Mouse (Mus musculus): ENCODE measurements around the gene Gm11146. TPM values are rescaled to one million over a fixed set of nuclear protein-coding genes. Genes with fewer than 3 reads are reported as not detected.

The Gm11146 gene
- polyA plus RNA-seq, 1 experiment = not detected

GRCm38 (mm10) chr16:77632315-77632881, 30.5 kb upstream of the Gm11146 start:
- Histone ChIP-seq H3K4me3 (ENCODE audit: insufficient read depth, low read length) (no peak overlapping the region), H3K27ac (ENCODE audit: insufficient read depth, low read length) (no peak overlapping the region), H3K4me1 (ENCODE audit: control insufficient read depth, insufficient read depth, low read length) (no peaks in the 10 kb centered on the region)
- no peak for TF ChIP-seq POLR2A (IDR thresholded peaks at IDR 0.05; ENCODE audit: extremely low read depth, insufficient read depth, low read length)
- TF ChIP-seq CTCF (IDR thresholded peaks at IDR 0.05; ENCODE audit: extremely low read depth, insufficient read depth, low read length) = no peak

- Histone ChIP-seq H3K4me1 (ENCODE audit: control insufficient read depth, insufficient read depth, low read length) (no peaks in the 10 kb centered on the region), H3K27ac (ENCODE audit: insufficient read depth, low read length) (no peak overlapping the region)
- no peak for TF ChIP-seq POLR2A (IDR thresholded peaks at IDR 0.05; ENCODE audit: extremely low read depth, insufficient read depth, low read length)
- TF ChIP-seq CTCF (IDR thresholded peaks at IDR 0.05; ENCODE audit: extremely low read depth, insufficient read depth, low read length) = no peak
Measured at GRCm38 (mm10) chr16:77622681-77623080, 20.8 kb upstream of the Gm11146 start.

DNA sequence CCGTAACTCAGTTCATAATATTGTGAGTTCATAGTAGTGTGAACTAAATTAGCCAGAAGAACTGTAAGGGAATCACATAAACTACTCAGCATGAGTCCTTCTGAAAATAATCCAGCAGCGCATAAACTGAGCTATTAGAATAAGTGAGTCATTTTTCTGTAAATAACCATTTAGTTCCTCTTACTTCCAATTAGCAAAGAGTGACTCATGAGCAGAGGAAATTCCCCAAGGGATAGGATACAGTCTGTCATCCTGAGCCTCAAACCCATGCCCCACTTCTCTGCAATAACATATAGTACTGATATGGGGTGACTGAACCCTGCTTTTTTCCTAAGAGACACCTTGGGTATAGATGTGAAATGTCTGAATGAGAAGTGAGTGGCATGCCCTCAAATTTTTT, 687 bp upstream of the Gm11146 start:
- Histone ChIP-seq H3K27ac (ENCODE audit: insufficient read depth, low read length) (no peak overlapping the region), H3K4me3 (ENCODE audit: insufficient read depth, low read length) (no peak overlapping the region), H3K4me1 (ENCODE audit: control insufficient read depth, insufficient read depth, low read length) (no peaks in the 10 kb centered on the region)
- TF ChIP-seq POLR2A (IDR thresholded peaks at IDR 0.05; ENCODE audit: extremely low read depth, insufficient read depth, low read length) (no peak), CTCF (IDR thresholded peaks at IDR 0.05; ENCODE audit: extremely low read depth, insufficient read depth, low read length) (no peak)

More at GRCm38 (mm10) chr16:77622681-77623080, 20.8 kb upstream of the Gm11146 start:
- no peak overlapping the region for H3K4me3 ChIP-seq (ENCODE audit: insufficient read depth, low read length)

DNA sequence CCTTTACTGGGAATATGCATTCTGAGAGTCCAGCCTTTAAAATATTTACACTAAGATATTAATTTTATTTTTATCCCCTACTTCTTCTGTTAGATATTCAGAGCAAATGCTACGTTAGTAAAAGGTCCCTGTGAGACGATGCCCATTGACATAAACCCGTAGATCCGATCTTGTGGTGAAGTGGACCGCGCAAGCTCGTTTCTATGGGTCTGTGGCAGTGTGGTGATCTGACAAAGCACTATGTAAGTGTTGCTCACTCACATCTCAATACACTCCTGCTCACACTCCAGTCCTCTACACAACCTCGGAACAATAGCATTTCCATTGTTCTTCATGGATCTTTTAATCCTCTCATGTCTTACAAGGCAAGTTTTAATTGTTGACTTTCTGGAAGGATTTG, 3.1 kb downstream of the Gm11146 start:
- Histone ChIP-seq H3K4me1 (ENCODE audit: control insufficient read depth, insufficient read depth, low read length) (no peaks in the 10 kb centered on the region), H3K27ac (ENCODE audit: insufficient read depth, low read length) (no peak overlapping the region), H3K4me3 (ENCODE audit: insufficient read depth, low read length) (no peak overlapping the region)
- TF ChIP-seq CTCF (IDR thresholded peaks at IDR 0.05; ENCODE audit: extremely low read depth, insufficient read depth, low read length) (no peak), POLR2A (IDR thresholded peaks at IDR 0.05; ENCODE audit: extremely low read depth, insufficient read depth, low read length) (no peak)

DNA sequence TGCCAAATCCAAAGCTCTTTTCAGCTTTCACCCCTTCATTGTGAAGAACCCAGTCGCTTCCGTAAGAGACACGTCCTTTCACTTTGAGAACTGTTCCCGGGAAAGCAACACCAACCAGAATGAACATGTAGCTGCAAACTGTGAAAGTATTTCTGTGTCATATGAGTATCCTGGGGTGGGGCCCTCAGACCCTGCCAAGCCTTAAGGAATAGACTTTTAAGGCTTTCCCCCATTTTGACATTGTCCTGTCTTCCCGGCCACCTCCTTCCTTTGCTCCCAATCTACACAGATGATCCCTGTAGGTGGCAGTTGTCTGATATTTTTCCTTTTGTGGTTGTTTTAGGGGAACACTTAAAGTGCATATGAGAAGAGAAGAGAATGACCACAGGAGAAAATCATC, 5.3 kb downstream of the Gm11146 start:
- H3K27ac ChIP-seq (ENCODE audit: insufficient read depth, low read length) = peak overlapping the region; percentile 98
- TF ChIP-seq POLR2A (IDR thresholded peaks at IDR 0.05; ENCODE audit: extremely low read depth, insufficient read depth, low read length) = no peak
- no peak for TF ChIP-seq CTCF (IDR thresholded peaks at IDR 0.05; ENCODE audit: extremely low read depth, insufficient read depth, low read length)
- H3K4me1 ChIP-seq (ENCODE audit: control insufficient read depth, insufficient read depth, low read length) = no peaks in the 10 kb centered on the region; the same call in 1 of the 2 replicates
- peak overlapping the region; percentile 74 for H3K4me3 ChIP-seq (ENCODE audit: insufficient read depth, low read length)

DNA sequence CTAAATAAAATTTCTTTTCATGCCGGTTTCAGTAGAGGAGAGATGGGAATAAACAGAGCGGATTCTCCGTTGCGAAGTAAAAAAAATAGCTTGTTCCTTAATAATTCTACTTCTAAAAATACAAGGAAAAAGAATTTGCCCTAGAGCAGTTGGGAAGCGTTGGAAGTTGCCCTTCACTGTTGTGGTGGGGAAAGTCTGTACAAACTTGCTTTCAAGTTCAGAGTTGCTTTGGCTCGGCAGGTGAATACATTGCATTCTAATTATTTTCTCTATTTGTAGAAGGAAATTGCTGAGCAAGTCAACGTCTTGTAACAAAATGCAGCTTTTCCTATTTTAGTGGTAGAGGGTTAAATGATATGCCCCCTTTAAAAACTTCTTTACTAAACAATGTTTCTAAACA, 6.2 kb downstream of the Gm11146 start:
- no peaks in the 10 kb centered on the region; the same call in 1 of the 2 replicates for H3K4me1 ChIP-seq (ENCODE audit: control insufficient read depth, insufficient read depth, low read length)
- TF ChIP-seq CTCF (IDR thresholded peaks at IDR 0.05; ENCODE audit: extremely low read depth, insufficient read depth, low read length) = no peak
- no peak for TF ChIP-seq POLR2A (IDR thresholded peaks at IDR 0.05; ENCODE audit: extremely low read depth, insufficient read depth, low read length)

DNA sequence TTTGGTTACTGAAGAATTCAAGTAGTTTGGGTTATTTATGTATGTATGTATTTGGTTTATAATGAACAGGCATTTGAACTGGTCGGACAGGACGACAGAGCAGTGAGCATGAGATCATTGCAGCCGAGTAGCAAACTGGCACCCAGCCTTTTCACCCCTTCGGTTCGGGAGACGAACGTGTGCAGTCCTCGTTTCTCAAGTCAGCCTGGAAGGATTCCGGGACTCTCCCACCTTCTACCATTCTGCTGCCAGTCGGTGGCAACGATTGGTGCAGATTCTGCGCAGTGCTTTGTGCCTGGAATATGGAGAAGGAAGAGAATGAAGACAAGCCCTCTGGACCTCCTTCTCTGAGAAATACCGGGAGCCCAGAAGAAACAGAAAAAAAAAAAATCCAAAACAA, 7.3 kb downstream of the Gm11146 start:
- peak overlapping the region; percentile 9 for H3K27ac ChIP-seq (ENCODE audit: insufficient read depth, low read length)
- no peaks in the 10 kb centered on the region; the same call in 1 of the 2 replicates for H3K4me1 ChIP-seq (ENCODE audit: control insufficient read depth, insufficient read depth, low read length)
- TF ChIP-seq CTCF (IDR thresholded peaks at IDR 0.05; ENCODE audit: extremely low read depth, insufficient read depth, low read length) (no peak), POLR2A (IDR thresholded peaks at IDR 0.05; ENCODE audit: extremely low read depth, insufficient read depth, low read length) (peak; percentile 76; the same call in 1 of the 2 replicates)
- H3K4me3 ChIP-seq (ENCODE audit: insufficient read depth, low read length) = peak overlapping the region; percentile 35

More for the DNA sequence above, 6.2 kb downstream of the Gm11146 start:
- peak overlapping the region; percentile 30 for H3K4me3 ChIP-seq (ENCODE audit: insufficient read depth, low read length)
- peak overlapping the region; percentile 82; the same call in 1 of the 2 replicates for H3K27ac ChIP-seq (ENCODE audit: insufficient read depth, low read length)

GRCm38 (mm10) chr16:77593828-77594421, 8.0 kb downstream of the Gm11146 start:
- Histone ChIP-seq H3K27ac (ENCODE audit: insufficient read depth, low read length) (peak overlapping the region; percentile 53), H3K4me3 (ENCODE audit: insufficient read depth, low read length) (peak overlapping the region; percentile 35), H3K4me1 (ENCODE audit: control insufficient read depth, insufficient read depth, low read length) (no peaks in the 10 kb centered on the region; the same call in 1 of the 2 replicates)
- 0 out of 2 replicates have a peak, but pooled peaks have one; percentile 25 for TF ChIP-seq POLR2A (IDR thresholded peaks at IDR 0.05; ENCODE audit: extremely low read depth, insufficient read depth, low read length)
- no peak for TF ChIP-seq CTCF (IDR thresholded peaks at IDR 0.05; ENCODE audit: extremely low read depth, insufficient read depth, low read length)

GRCm38 (mm10) chr16:77592986-77593385, 8.9 kb downstream of the Gm11146 start:
- TF ChIP-seq CTCF (IDR thresholded peaks at IDR 0.05; ENCODE audit: extremely low read depth, insufficient read depth, low read length) = no peak
- TF ChIP-seq POLR2A (IDR thresholded peaks at IDR 0.05; ENCODE audit: extremely low read depth, insufficient read depth, low read length) = no peak
- H3K4me1 ChIP-seq (ENCODE audit: control insufficient read depth, insufficient read depth, low read length) = no peaks in the 10 kb centered on the region; the same call in 1 of the 2 replicates
- H3K27ac ChIP-seq (ENCODE audit: insufficient read depth, low read length) = peak overlapping the region; percentile 63
- no peak overlapping the region; the same call in none of the 2 replicates for H3K4me3 ChIP-seq (ENCODE audit: insufficient read depth, low read length)

- Histone ChIP-seq H3K4me3 (ENCODE audit: insufficient read depth, low read length) (no peak overlapping the region), H3K4me1 (ENCODE audit: control insufficient read depth, insufficient read depth, low read length) (no peaks in the 10 kb centered on the region), H3K27ac (ENCODE audit: insufficient read depth, low read length) (no peak overlapping the region)
- TF ChIP-seq POLR2A (IDR thresholded peaks at IDR 0.05; ENCODE audit: extremely low read depth, insufficient read depth, low read length) (no peak), CTCF (IDR thresholded peaks at IDR 0.05; ENCODE audit: extremely low read depth, insufficient read depth, low read length) (no peak)
Measured at GRCm38 (mm10) chr16:77573036-77573435, 28.9 kb downstream of the Gm11146 start.

All from cortical plate, adult 2 months (tissue).